Mouse (Mus musculus) urinary bladder, postnatal 4 days (tissue): Measurements from ENCODE around the gene Sgip1.

Experiments
- DNase-seq, 2 experiments: peaks; one replicate each; pipeline ENCODE4 v3.0.0; 2021 to 2022; ENCODE audit warnings: low spot score in 2 of 2

Sgip1 gene

GRCm38 (mm10) chr4:102840062-102840798 lies 99.1 kb downstream of the Sgip1 start:
- DNase-seq, result no peak

DNA sequence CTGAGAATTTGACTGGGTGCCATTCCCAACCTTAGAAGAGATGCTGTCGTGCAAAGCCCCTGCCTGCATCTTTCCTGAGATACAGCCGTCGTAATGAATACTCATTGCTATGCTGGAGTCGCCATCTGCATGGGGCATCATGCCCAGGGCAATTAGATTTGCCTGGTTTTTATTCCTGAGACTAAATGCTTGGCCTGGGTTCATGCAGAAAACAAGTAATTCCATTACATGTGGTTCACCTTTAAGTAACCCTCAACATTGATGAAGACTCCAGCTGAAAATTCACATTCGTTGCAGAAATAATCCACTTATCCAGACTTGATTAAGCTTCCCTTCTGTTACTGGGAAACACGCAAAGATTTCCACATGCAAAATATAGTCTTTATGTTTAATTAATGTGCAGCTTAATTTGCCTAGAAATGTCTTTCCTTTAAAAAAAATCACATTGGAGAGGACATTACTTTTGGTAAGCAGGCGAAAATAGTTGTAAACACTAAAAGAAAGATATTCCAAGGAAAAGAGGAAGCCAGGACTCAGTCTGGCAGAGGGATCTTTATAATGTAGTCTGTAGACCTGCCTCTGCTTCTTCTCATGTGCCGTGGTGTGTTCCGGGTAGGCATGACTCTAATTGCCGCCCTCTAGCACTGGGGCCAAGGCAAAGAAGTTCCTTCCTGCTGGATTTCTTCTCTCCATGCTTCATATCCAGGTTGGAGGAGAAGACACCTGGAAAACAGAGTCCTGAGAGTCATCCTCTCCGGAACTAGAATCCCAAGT lies 100.0 kb downstream of the Sgip1 start:
- DNase-seq, result no peak

DNA sequence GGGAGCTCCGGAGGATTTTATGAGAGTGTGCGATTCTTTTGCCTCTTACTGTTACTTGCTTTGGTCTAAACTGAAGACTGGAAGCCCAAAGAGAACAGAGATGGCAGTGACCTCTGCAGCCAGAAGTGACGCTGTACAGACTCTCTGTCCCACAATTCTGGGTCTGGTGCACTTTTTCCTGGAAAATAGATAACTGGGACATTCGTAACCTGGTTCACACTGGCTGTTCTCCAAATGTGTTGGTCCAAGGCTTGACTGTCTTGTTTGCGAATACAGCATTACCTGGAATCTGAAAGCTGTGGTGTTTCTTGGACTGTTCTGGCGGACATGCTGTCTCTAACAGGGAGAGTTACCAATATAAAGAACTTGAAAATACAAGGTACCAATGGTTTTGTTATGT lies 109.4 kb downstream of the Sgip1 start:
- DNase-seq, result no peak

DNA sequence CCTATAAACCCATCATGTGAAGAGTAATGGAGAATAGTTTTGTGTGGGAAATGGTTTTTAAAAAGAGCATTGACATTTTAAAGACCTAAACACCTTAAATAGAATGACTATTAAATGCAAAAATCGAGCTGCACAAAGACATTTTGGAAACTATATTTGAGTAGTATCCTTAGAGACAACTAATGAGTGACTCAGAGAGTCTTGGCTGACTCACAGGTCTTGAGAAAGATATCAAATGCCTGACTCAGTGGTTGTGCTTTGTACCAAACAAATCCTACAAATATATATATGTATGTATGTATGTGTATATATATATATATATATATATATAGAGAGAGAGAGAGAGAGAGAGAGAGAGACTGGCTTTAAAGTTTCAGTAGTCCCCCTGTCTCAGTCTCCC lies 110.1 kb downstream of the Sgip1 start:
- DNase-seq, result no peak

DNA sequence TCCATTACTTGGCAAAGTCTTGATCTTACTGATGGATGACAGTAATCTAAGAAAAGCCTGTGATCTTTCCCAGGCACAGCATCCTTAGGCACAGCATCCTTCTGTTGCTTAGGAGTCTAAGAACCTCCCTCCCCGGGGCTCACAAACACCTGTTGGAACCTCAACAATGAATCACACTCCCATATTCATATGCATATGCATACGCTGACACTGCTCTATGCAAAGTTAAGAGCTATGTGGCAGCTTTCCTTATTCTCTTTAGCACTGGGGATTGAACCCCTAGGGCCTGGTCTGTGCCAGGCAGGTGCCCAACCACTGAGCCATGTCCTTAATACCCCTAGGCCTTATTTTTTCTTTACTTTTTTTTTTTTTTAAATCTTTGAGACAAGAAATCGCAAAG lies 111.2 kb downstream of the Sgip1 start:
- no peak for DNase-seq

GRCm38 (mm10) chr4:102852808-102853207 lies 111.7 kb downstream of the Sgip1 start:
- DNase-seq, result no peak

- no peak for DNase-seq
These were observed 112.4 kb downstream of the Sgip1 start for GRCm38 (mm10) chr4:102853330-102854022.

DNA sequence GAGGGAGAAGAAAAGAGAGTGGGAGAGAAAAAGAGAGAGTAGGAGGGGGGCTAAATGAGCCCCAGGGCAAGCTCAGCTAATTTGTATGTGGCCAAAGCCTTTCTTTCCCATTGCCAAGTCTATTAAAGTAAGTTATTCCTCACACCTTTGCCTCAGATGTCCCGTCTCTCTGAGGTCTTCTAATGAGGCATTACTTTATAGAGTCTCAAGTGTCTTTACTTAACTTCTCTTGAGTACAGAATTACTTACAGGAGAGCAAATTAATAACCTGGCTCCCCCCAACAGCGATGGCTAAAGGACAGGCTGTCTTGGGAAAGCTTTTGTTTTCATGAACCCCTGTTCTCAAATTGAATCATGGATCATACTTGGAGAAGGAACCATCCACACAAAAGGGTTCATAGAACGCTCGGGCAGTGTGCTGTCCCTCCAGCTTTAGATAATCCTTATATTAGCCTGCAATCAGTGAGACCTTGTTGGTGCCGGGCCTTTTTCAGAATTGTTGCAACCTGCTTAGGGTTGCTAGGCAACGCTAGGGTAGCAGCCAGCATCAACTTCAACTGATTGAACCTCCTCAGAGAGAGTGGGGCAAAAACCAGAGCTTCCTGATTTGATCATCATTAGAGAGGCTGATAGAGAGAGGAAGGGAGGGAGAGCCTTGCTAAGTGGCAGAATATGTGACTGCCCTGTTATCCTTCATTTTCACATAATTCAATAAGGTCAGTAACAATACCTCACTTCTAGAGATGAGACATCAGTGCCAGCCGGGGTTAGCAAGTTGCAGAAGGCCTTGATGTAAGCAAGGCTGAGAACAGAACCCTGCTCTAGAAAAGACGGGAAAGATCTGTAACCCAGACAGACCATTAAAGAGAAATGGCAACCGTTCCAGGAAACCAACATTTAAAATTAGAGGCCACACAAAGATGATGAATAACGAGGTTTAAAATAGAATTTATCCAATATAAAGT lies 114.1 kb downstream of the Sgip1 start:
- no peak for DNase-seq

DNA sequence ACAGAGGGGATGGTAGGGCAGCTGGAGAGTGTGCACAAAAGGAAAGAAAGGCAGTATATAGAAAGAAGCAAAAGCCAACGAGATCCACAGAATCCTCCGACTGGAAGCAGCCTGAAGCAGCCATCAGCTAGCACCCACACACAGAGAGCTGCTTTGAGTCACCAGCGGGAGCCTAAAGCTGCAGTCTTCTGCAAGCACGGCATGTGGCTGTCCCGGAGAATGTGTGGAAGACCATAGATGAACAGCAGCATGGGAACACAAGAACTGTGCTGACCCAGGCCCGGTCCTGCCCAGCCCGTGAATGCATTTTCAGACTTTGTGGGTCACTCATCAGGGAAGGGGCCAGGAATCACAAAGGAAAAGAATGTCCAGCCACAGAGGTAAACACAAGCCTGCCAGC lies 115.0 kb downstream of the Sgip1 start:
- no peak for DNase-seq

DNA sequence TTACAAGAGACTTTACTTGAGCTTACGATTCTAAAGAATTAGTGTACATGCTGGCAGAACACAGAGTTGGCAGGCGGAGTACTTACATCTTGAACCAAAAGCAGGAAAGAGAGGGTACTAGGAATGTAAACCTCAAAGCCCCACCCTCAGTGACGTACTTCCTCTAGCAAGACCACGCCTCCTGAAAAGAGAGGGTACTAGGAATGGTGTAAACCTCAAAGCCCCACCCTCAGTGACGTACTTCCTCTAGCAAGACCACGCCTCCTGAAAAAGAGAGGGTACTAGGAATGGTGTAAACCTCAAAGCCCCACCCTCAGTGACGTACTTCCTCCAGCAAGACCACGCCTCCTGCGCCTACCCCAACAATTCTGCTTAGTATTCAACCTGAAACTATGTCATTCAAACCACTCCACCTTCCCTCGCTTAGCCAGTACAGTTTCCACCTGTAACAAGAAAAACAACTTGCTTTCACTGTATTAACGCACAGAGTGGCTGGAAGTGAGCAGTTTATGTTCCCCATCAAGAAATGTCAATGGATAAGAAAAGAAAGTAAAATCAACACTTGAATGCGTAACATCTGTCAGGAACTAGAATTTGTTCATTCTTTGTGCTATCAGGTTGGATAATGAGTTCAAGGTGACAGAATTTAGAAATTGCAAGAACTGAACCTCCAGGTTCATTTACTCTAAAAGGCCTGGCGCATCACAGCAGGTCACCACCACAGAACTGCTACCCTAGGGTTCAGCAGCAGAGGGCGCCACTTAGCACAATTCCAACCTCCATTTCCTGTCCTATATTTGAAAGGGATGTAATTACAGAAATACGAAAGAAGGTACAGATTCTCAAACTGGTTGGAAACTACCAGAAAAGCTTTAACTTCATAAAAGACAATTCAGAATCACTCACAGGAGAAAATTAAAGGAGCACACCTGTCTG lies 118.4 kb downstream of the Sgip1 start:
- DNase-seq, result no peak

GRCm38 (mm10) chr4:102862751-102863710 lies 121.9 kb downstream of the Sgip1 start:
- no peak for DNase-seq

DNA sequence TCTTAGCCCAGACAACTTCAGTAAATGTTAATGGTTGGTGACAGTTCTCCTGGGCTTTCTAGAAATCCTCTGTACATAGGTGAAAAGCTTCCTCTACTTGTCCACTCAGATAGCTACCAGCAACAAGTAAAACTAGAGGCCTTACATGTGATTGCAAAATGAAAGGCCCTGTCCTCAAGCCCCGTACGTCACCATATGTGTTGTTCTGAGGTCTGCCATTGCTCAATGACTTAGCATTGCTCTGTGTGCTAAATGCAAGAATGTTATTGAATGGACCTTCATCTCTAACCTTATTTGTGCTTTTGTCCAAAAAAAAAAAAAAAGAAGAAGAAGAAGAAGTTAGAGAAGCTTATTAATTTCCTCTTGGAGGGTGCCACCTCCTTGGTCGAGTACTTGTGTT lies 125.4 kb downstream of the Sgip1 start:
- no peak for DNase-seq

GRCm38 (mm10) chr4:102871274-102871673 lies 130.2 kb downstream of the Sgip1 start:
- no peak for DNase-seq

- DNase-seq, result no peak
These were observed 142.0 kb downstream of the Sgip1 start for GRCm38 (mm10) chr4:102883142-102883541.

DNA sequence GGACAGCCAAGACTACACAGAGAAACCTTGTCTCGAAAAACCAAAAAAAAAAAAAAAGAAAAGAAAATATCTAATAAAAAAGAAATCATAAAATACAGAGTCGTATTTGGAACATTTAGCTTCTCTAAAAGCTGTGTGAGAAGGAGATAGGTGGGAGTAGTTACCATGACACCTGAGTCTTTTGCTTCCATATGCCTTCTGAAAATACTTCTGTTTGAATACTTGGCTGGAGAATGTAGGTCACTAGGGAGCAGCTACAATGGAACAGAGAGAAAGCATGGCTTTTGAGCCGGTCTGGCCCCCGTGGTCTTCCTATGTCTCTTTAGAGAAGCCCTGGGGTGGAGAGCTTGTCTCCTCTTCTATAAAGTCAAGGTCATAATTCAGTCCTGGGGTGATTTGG lies 143.1 kb downstream of the Sgip1 start:
- DNase-seq, result no peak

- no peak for DNase-seq
These were observed 145.4 kb downstream of the Sgip1 start for GRCm38 (mm10) chr4:102886459-102886858.

DNA sequence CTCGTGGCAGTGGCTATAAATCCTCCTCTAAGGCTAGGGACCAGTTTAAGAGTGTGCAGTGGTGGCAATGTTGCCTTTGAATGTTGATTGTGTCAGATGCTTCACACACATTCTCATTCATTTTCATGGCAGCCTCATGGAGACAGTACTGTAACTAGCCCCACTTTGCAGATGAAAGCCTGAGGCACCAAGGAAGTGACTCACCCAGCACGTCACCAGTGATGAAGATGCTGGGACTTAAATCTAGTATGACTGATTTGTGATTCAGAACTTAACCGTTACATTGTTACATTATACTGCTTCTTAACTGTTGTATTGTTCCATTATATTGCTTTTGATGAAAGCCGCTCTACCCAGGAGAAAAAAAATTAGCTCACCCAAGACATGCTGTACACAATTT lies 145.8 kb downstream of the Sgip1 start:
- DNase-seq, result no peak

DNA sequence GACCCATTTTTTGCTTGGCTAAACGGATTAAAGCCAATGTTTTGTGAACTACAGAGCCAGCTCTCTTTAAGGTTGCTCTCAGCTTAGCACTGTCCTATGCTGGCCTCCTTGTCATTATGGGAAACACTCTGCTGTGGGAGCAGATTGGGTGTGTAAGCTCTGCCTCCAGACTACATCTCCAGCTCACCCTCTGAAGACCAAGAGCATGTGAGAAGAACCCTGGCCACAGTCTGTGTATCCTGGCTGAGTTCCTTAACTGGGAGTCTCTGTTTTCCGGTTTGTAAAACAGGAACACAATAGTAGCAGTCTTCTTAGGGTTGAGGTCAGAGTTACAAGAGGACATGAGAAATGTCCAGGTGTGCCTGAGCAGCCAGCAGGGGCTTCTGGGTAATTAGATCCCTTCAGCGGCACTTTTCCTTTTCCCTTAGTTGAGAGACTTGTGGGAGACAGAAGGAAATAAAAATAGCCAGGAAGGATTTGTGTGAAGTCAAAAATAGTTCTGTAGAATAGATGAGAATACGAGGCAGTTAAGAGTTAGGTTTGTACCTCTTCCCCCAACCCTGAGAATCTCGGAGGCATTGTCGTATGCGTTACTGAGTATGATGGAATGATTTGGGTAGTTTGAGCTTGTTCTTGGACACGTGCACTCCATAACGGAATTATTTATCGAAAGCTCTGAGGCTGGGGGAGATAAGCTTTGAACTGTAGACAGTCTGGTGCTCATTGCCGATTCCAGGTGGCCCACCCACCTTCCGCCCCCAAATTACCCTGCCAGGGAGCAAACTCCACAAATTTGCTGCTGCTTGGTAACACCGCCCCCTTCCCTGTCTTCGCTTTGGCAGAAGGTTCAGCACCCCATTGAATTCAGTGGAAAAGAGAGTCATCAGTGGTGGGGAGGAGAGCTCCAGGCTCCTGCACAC lies 146.9 kb downstream of the Sgip1 start:
- DNase-seq, result no peak
